8 mouse cellular contexts compared by ENCODE assay signal in genomic region chr1:190172311-190172978, GRCm38 (mm10). TPM values are rescaled to one million over a fixed set of nuclear protein-coding genes. Genes with fewer than 3 reads are reported as not detected.
DNase-seq lines count a peak whose midpoint lies in the region; ATAC-seq and TF ChIP-seq lines count a peak whose summit lies in the region.

No protein-coding gene starts in this region.

- H3K9ac ChIP-seq in heart, embryonic 12.5 days = peak overlapping the region; percentile 65
- H3K9ac ChIP-seq in embryonic facial prominence, embryonic 12.5 days = no peak overlapping the region
- no peak overlapping the region for H3K9ac ChIP-seq in intestine, embryonic 15.5 days
- no peak overlapping the region for H3K9ac ChIP-seq in midbrain, postnatal 0 days (replicated peaks; ENCODE audit: low read length, poor library complexity, severe bottlenecking)

- peak overlapping the region; percentile 92 for H3K4me3 ChIP-seq in heart, embryonic 12.5 days
- peak overlapping the region; percentile 18; the same call in 1 of the 2 replicates for H3K4me3 ChIP-seq in embryonic facial prominence, embryonic 12.5 days
- peak overlapping the region; percentile 23 for H3K4me3 ChIP-seq in intestine, embryonic 15.5 days (replicated peaks)
- 0 out of 2 replicates have a peak overlapping the region, but pooled peaks have one; percentile 12 for H3K4me3 ChIP-seq in midbrain, postnatal 0 days (ENCODE audit: low read depth, low read length)

- no peak for DNase-seq in heart, postnatal 14 days
- DNase-seq in midbrain, postnatal 0 days (ENCODE audit: low spot score) = no peak
- DNase-seq in adrenal gland, postnatal 14 days = no peak
- no peak for DNase-seq in left cerebral cortex, postnatal 25 days (ENCODE audit: low spot score in 2 of 2)
- no peak for DNase-seq in left cerebral cortex, adult 11 months (ENCODE audit: low spot score)

- no peak for TF ChIP-seq CTCF in midbrain, postnatal 0 days (IDR thresholded peaks at IDR 0.05)

- WGBS in heart, embryonic 12.5 days = 2% methylated on average over 32 of the region's 32 CpGs
- 2% methylated on average over 32 of the region's 32 CpGs for WGBS in embryonic facial prominence, embryonic 12.5 days
- WGBS in intestine, embryonic 15.5 days = 3% methylated on average over 32 of the region's 32 CpGs
- 5% methylated on average over 32 of the region's 32 CpGs for WGBS in midbrain, postnatal 0 days

- no peaks in the 10 kb centered on the region for H3K36me3 ChIP-seq in heart, embryonic 12.5 days
- H3K36me3 ChIP-seq in embryonic facial prominence, embryonic 12.5 days = no peaks in the 10 kb centered on the region
- H3K36me3 ChIP-seq in intestine, embryonic 15.5 days = no peaks in the 10 kb centered on the region
- H3K36me3 ChIP-seq in midbrain, postnatal 0 days (ENCODE audit: insufficient read depth, low read length) = no peaks in the 10 kb centered on the region

- H3K27ac ChIP-seq in heart, embryonic 12.5 days (ENCODE audit: poor library complexity, severe bottlenecking) = 0 out of 2 replicates have a peak overlapping the region, but pooled peaks have one; percentile 8
- no peak overlapping the region for H3K27ac ChIP-seq in embryonic facial prominence, embryonic 12.5 days
- H3K27ac ChIP-seq in intestine, embryonic 15.5 days = no peak overlapping the region
- H3K27ac ChIP-seq in midbrain, postnatal 0 days (ENCODE audit: low read depth, low read length) = no peak overlapping the region

- intact Hi-C loops in heart, postnatal 14 days (cut with DNase I) = loop anchor here (5.0 to 10.0 kb wide), 2 partner anchors 45 to 622 kb away; no protein-coding TSS in a partner anchor
- intact Hi-C loops in left cerebral cortex, postnatal 25 days (cut with DNase I) = loop anchor here (5.0 kb wide), 2 partner anchors 125 to 625 kb away; no protein-coding TSS in a partner anchor

- peaks cover 45% of the 10 kb centered on the region for H3K4me1 ChIP-seq in heart, embryonic 12.5 days (replicated peaks)
- H3K4me1 ChIP-seq in embryonic facial prominence, embryonic 12.5 days = peaks cover 33% of the 10 kb centered on the region
- peaks cover 36% of the 10 kb centered on the region for H3K4me1 ChIP-seq in intestine, embryonic 15.5 days (replicated peaks)
- H3K4me1 ChIP-seq in midbrain, postnatal 0 days (ENCODE audit: insufficient read depth, low read length) = peaks cover 11% of the 10 kb centered on the region; the same call in 1 of the 2 replicates

- no peaks in the 10 kb centered on the region for H3K9me3 ChIP-seq in heart, embryonic 12.5 days (replicated peaks)
- no peaks in the 10 kb centered on the region for H3K9me3 ChIP-seq in embryonic facial prominence, embryonic 12.5 days
- no peaks in the 10 kb centered on the region for H3K9me3 ChIP-seq in intestine, embryonic 15.5 days
- no peaks in the 10 kb centered on the region for H3K9me3 ChIP-seq in midbrain, postnatal 0 days (ENCODE audit: low read length)

- H3K27me3 ChIP-seq in heart, embryonic 12.5 days (replicated peaks) = peaks cover 4% of the 10 kb centered on the region
- H3K27me3 ChIP-seq in embryonic facial prominence, embryonic 12.5 days = peaks cover 78% of the 10 kb centered on the region
- H3K27me3 ChIP-seq in intestine, embryonic 15.5 days (replicated peaks) = peaks cover 40% of the 10 kb centered on the region
- H3K27me3 ChIP-seq in midbrain, postnatal 0 days (ENCODE audit: insufficient read depth, low read length) = peaks cover 21% of the 10 kb centered on the region

- H3K4me2 ChIP-seq in heart, embryonic 12.5 days = peak overlapping the region; percentile 81
- H3K4me2 ChIP-seq in embryonic facial prominence, embryonic 12.5 days (replicated peaks) = peak overlapping the region; percentile 19; the same call in 1 of the 2 replicates
- peak overlapping the region; percentile 56 for H3K4me2 ChIP-seq in intestine, embryonic 15.5 days (replicated peaks)
- H3K4me2 ChIP-seq in midbrain, postnatal 0 days (ENCODE audit: low read depth, low read length, poor library complexity, severe bottlenecking) = peak overlapping the region; percentile 7; the same call in 1 of the 2 replicates

- ATAC-seq in heart, embryonic 12.5 days (ENCODE audit: insufficient number of reproducible peaks, low FRiP score) = no peak
- ATAC-seq in embryonic facial prominence, embryonic 12.5 days (ENCODE audit: insufficient number of reproducible peaks, insufficient read depth, low FRiP score, low TSS enrichment) = no peak
- no peak for ATAC-seq in intestine, embryonic 15.5 days
- no peak for ATAC-seq in midbrain, postnatal 0 days (ENCODE audit: low FRiP score)

RNA-seq across cellular contexts. Expression of gene Prox1, which starts 1.9 kb away (rescaled TPM):
- 26.5 and 29.6 TPM in 2 replicates for polyA plus RNA-seq in heart, embryonic 12.5 days (2016; fragmentation: Nextera tagmentation; extraction: Ambion mirVana)
- 10 to 100 TPM; 39.5 to 43.6 TPM for total RNA-seq in heart, postnatal 14 days (2021)
- 3.6 TPM in 2 replicates for polyA plus RNA-seq in embryonic facial prominence, embryonic 12.5 days (2016; fragmentation: Nextera tagmentation; extraction: Ambion mirVana)
- polyA plus RNA-seq in intestine, embryonic 15.5 days (2015; fragmentation: Nextera tagmentation; extraction: Ambion mirVana) = 2.6 and 2.8 TPM in 2 replicates
- total RNA-seq in midbrain, postnatal 0 days (2014; rRNA removed) = 11.1 and 16.0 TPM in 2 replicates
- 6.0 and 11.9 TPM in 2 replicates for polyA plus RNA-seq in midbrain, postnatal 0 days (2015; fragmentation: Nextera tagmentation; extraction: Ambion mirVana)
- 29.3 and 34.5 TPM in 2 replicates for total RNA-seq in adrenal gland, postnatal 14 days (2021)
- 1 to 10 TPM; 7.2 to 7.8 TPM for total RNA-seq in left cerebral cortex, postnatal 25 days (2021)

Comparison
In these comparisons a context has a peak if more than half of its experiments do, and no peak if none do; other contexts are left out.
1. H3K4me2 ChIP-seq: peak in every context shown above with its lines; median percentile 81 in heart, embryonic 12.5 days; 56 in intestine, embryonic 15.5 days; 19 in embryonic facial prominence, embryonic 12.5 days; 7 in midbrain, postnatal 0 days.
2. H3K4me3 ChIP-seq: peak in every context shown above with its lines; median percentile 92 in heart, embryonic 12.5 days; 23 in intestine, embryonic 15.5 days; 18 in embryonic facial prominence, embryonic 12.5 days; 12 in midbrain, postnatal 0 days.